Mouse (Mus musculus): Measurements from ENCODE around the gene Ldb1. TPM values are rescaled to one million over a fixed set of nuclear protein-coding genes. Genes with fewer than 3 reads are reported as not detected.
"Not testable (repeated sequence)": the region's sequence is repeated elsewhere in the genome, so short reads cannot be mapped to it uniquely, and the experiment has no call there.

The Ldb1 gene
- total and polyA plus RNA-seq, 3 experiments = 56.9 to 120 (median 67.6) TPM

GRCm38 (mm10) chr19:45997365-45997764, 47.6 kb downstream of the Ldb1 start:
- in situ Hi-C loops (cut with MboI; ENCODE audit: low pct_ligation_motif_present, low pct_unique_long_range_greater_than_20kb, low sequenced_read_pairs) = no loop called here

GRCm38 (mm10) chr19:45993981-45994737, 50.9 kb downstream of the Ldb1 start:
- no peak for DNase-seq (ENCODE audit: extremely low read depth)
- Histone ChIP-seq H3K27me3 (replicated peaks) (no peaks in the 10 kb centered on the region), H3K4me1 (ENCODE audit: control insufficient read depth in 1 of 2, insufficient read depth in 2 of 2) (peaks cover 0 to 11% of the 10 kb centered on the region in 2 experiments; a peak in 2 of 4 replicates), H3K4me3 (replicated peaks in 1 of 3; ENCODE audit: low read depth in 2 of 3, low read length in 2 of 3, poor library complexity in 1 of 3) (no peak overlapping the region), H3K9me3 (replicated peaks; ENCODE audit: low read length) (peaks cover 9% of the 10 kb centered on the region), H3K36me3 (replicated peaks in 1 of 2; ENCODE audit: control insufficient read depth in 1 of 2, insufficient read depth in 1 of 2, low read length in 1 of 2) (peaks cover 0 to 3% of the 10 kb centered on the region in 2 experiments), H3K9ac (ENCODE audit: insufficient read depth, low read depth) (no peak overlapping the region), H3K27ac (ENCODE audit: insufficient read depth, low read depth) (no peak overlapping the region), H3K4me2 (ENCODE audit: insufficient read depth, low read depth, poor library complexity, severe bottlenecking) (no peak overlapping the region), H3K79me2 (replicated peaks; ENCODE audit: control insufficient read depth, extremely low read depth, insufficient read depth, poor library complexity, severe bottlenecking) (peaks cover 4% of the 10 kb centered on the region; the same call in 1 of the 2 replicates)
- dilution Hi-C loops (cut with MboI; ENCODE audit: extremely low pct_ligation_motif_present, extremely low pct_unique_long_range_greater_than_20kb, low sequenced_read_pairs) = no loop called here
- in situ Hi-C loops (cut with MboI; ENCODE audit: low pct_ligation_motif_present, low pct_unique_long_range_greater_than_20kb, low sequenced_read_pairs) = no loop called here
- TF ChIP-seq CHD2 (IDR thresholded peaks at IDR 0.05; ENCODE audit: low read length) = no peak
- no peak for TF ChIP-seq MEF2A (IDR thresholded peaks at IDR 0.05; ENCODE audit: borderline replicate concordance, low read depth, low read length)
- no peak for TF ChIP-seq BHLHE40 (IDR thresholded peaks at IDR 0.05; ENCODE audit: low read depth, low read length)
- no peak for TF ChIP-seq ZC3H11A (IDR thresholded peaks at IDR 0.05; ENCODE audit: low read depth, low read length)
- TF ChIP-seq RAD21 (IDR thresholded peaks at IDR 0.05; ENCODE audit: low read depth, low read length) = no peak
- no peak for TF ChIP-seq ZKSCAN1 (IDR thresholded peaks at IDR 0.05; ENCODE audit: borderline replicate concordance, low read depth, low read length)
- TF ChIP-seq USF2 (conservative IDR thresholded peaks at IDR 0.05; ENCODE audit: low read depth, low read length) = no peak
- TF ChIP-seq TBP (conservative IDR thresholded peaks at IDR 0.05; ENCODE audit: low read depth, low read length) = no peak

More at GRCm38 (mm10) chr19:45997365-45997764, 47.6 kb downstream of the Ldb1 start:
- peaks cover 0 to 3% of the 10 kb centered on the region in 2 experiments for H3K36me3 ChIP-seq (replicated peaks in 1 of 2; ENCODE audit: control insufficient read depth in 1 of 2, insufficient read depth in 1 of 2, low read length in 1 of 2)
- H3K4me1 ChIP-seq (ENCODE audit: control insufficient read depth in 1 of 2, insufficient read depth in 2 of 2) = peaks cover 4 to 18% of the 10 kb centered on the region in 2 experiments; a peak in 3 of 4 replicates
- H3K9ac ChIP-seq (ENCODE audit: insufficient read depth, low read depth) = peak overlapping the region; percentile 75
- TF ChIP-seq MXI1 (IDR thresholded peaks at IDR 0.05; ENCODE audit: low read depth, low read length) (no peak), CTCF (conservative IDR thresholded peaks at IDR 0.05 in 1 of 2, IDR thresholded peaks at IDR 0.05 in 1 of 2; ENCODE audit: low read depth in 2 of 2, low read length in 2 of 2) (no peak), MAX (IDR thresholded peaks at IDR 0.05; ENCODE audit: low read length) (no peak), CHD2 (IDR thresholded peaks at IDR 0.05; ENCODE audit: low read length) (no peak), GABPA (IDR thresholded peaks at IDR 0.05; ENCODE audit: insufficient replicate concordance, low read depth, low read length) (no peak), IRF4 (IDR thresholded peaks at IDR 0.05; ENCODE audit: low read depth, low read length) (no peak), ZKSCAN1 (IDR thresholded peaks at IDR 0.05; ENCODE audit: borderline replicate concordance, low read depth, low read length) (no peak), TBP (conservative IDR thresholded peaks at IDR 0.05; ENCODE audit: low read depth, low read length) (no peak), CHD1 (IDR thresholded peaks at IDR 0.05; ENCODE audit: low read depth, low read length) (no peak), JUND (conservative IDR thresholded peaks at IDR 0.05; ENCODE audit: low read depth, low read length) (no peak), EP300 (IDR thresholded peaks at IDR 0.05; ENCODE audit: low read length) (no peak), PAX5 (IDR thresholded peaks at IDR 0.05; ENCODE audit: low read length) (no peak), TCF12 (IDR thresholded peaks at IDR 0.05; ENCODE audit: low read depth, low read length) (no peak), POLR2AphosphoS2 (IDR thresholded peaks at IDR 0.05; ENCODE audit: low read depth, low read length) (no peak), KAT2A (IDR thresholded peaks at IDR 0.05; ENCODE audit: insufficient replicate concordance, low read length) (no peak), HCFC1 (IDR thresholded peaks at IDR 0.05; ENCODE audit: low read depth, low read length) (no peak)
- peak overlapping the region; percentile 55 to 77 (median 63) for H3K4me3 ChIP-seq (replicated peaks in 1 of 3; ENCODE audit: low read depth in 2 of 3, low read length in 2 of 3, poor library complexity in 1 of 3)
- peaks cover 9% of the 10 kb centered on the region for H3K9me3 ChIP-seq (replicated peaks; ENCODE audit: low read length)
- no peaks in the 10 kb centered on the region for H3K27me3 ChIP-seq (replicated peaks)
- peak; percentile 29 for DNase-seq (ENCODE audit: extremely low read depth)
- H3K79me2 ChIP-seq (replicated peaks; ENCODE audit: control insufficient read depth, extremely low read depth, insufficient read depth, poor library complexity, severe bottlenecking) = peaks cover 4% of the 10 kb centered on the region; the same call in 1 of the 2 replicates
- dilution Hi-C loops (cut with MboI; ENCODE audit: extremely low pct_ligation_motif_present, extremely low pct_unique_long_range_greater_than_20kb, low sequenced_read_pairs) = no loop called here
- peak overlapping the region; percentile 46; the same call in 1 of the 2 replicates for H3K27ac ChIP-seq (ENCODE audit: insufficient read depth, low read depth)
- peak overlapping the region; percentile 67 for H3K4me2 ChIP-seq (ENCODE audit: insufficient read depth, low read depth, poor library complexity, severe bottlenecking)

GRCm38 (mm10) chr19:45993441-45993840, 51.6 kb downstream of the Ldb1 start:
- dilution Hi-C loops (cut with MboI; ENCODE audit: extremely low pct_ligation_motif_present, extremely low pct_unique_long_range_greater_than_20kb, low sequenced_read_pairs); H3K9me3 ChIP-seq (replicated peaks; ENCODE audit: low read length); H3K4me3 ChIP-seq (replicated peaks in 1 of 3; ENCODE audit: low read depth in 2 of 3, low read length in 2 of 3, poor library complexity in 1 of 3); in situ Hi-C loops (cut with MboI; ENCODE audit: low pct_ligation_motif_present, low pct_unique_long_range_greater_than_20kb, low sequenced_read_pairs); H3K9ac ChIP-seq (ENCODE audit: insufficient read depth, low read depth); H3K27ac ChIP-seq (ENCODE audit: insufficient read depth, low read depth); H3K4me2 ChIP-seq (ENCODE audit: insufficient read depth, low read depth, poor library complexity, severe bottlenecking); H3K36me3 ChIP-seq (replicated peaks in 1 of 2; ENCODE audit: control insufficient read depth in 1 of 2, insufficient read depth in 1 of 2, low read length in 1 of 2); H3K4me1 ChIP-seq (ENCODE audit: control insufficient read depth in 1 of 2, insufficient read depth in 2 of 2); DNase-seq (ENCODE audit: extremely low read depth); H3K79me2 ChIP-seq (replicated peaks; ENCODE audit: control insufficient read depth, extremely low read depth, insufficient read depth, poor library complexity, severe bottlenecking); H3K27me3 ChIP-seq (replicated peaks): not testable (repeated sequence)
